Mouse (Mus musculus) telencephalon, adult 2 months (tissue): ENCODE results near the gene Plekhg1.

ENCODE experiments used
- DNase-seq: peaks from one replicate; pipeline ENCODE4 v3.0.0-alpha.2; 2011; ENCODE audit warnings: low read depth, low spot score

Plekhg1 gene

GRCm38 (mm10) chr10:4006296-4007015, 266.3 kb downstream of the Plekhg1 start:
- DNase-seq, result no peak
